Mouse (Mus musculus) liver, embryonic 14.5 days (tissue): ENCODE results near the gene Ralb. TPM values are rescaled to one million over a fixed set of nuclear protein-coding genes. Genes with fewer than 3 reads are reported as not detected.

Experiments
- ATAC-seq: fragments of 200-750 bp; cut with Nextera tagmentation; 2 replicates; pipeline ENCODE4 v1.8.0; 2017; ENCODE audit warnings: moderate number of reproducible peaks, mild to moderate bottlenecking, moderate library complexity; ENCODE audit not compliant: insufficient read depth
- DNase-seq, 3 experiments: peaks; one replicate each; pipeline ENCODE4 v3.0.0-alpha.2; 2012 to 2013; ENCODE audit warnings: low read depth in 3 of 3, low spot score in 3 of 3
- H3K27ac ChIP-seq: fragments of 300-500 bp; sonication (generic); 2 replicates; pipeline ENCODE4 v1.5.1; 2014; ENCODE audit warnings: moderate library complexity, mild to moderate bottlenecking, control low read depth, inconsistent platforms
- H3K27me3 ChIP-seq: fragments of 300-500 bp; sonication (generic); 2 replicates; pipeline ENCODE4 v1.6.1; 2014; ENCODE audit warnings: mild to moderate bottlenecking, low read length, moderate library complexity; ENCODE audit not compliant: control insufficient read depth, insufficient read depth
- H3K36me3 ChIP-seq: fragments of 300-500 bp; sonication (generic); replicated peaks from 2 replicates; pipeline ENCODE4 v1.6.1; 2014; ENCODE audit warnings: low read depth; ENCODE audit not compliant: control insufficient read depth, insufficient read depth
- H3K4me1 ChIP-seq, 2 experiments: fragments of 200-500 bp in 1 of 2; fragments of 300-500 bp in 1 of 2; sonication (generic) in 1 of 2; replicated peaks; 2 replicates each; pipeline ENCODE4 v1.6.1; 2012 to 2014; ENCODE audit warnings: antibody characterized with exemption in 1 of 2, inconsistent platforms in 1 of 2, low read length in 1 of 2; ENCODE audit not compliant: control insufficient read depth in 2 of 2, insufficient read depth in 2 of 2
- H3K4me2 ChIP-seq: fragments of 300-500 bp; sonication (generic); 2 replicates; pipeline ENCODE4 v1.6.1; 2014; ENCODE audit warnings: low read depth, mild to moderate bottlenecking, control low read depth, moderate library complexity
- H3K4me3 ChIP-seq, 2 experiments: fragments of 200-500 bp in 1 of 2; fragments of 300-500 bp in 1 of 2; sonication (generic) in 1 of 2; 2 replicates each; pipeline ENCODE4 v1.5.1; 2012 to 2014; ENCODE audit warnings: low read depth in 2 of 2, low read length in 2 of 2, mild to moderate bottlenecking in 2 of 2, control low read depth in 1 of 2, inconsistent platforms in 1 of 2, moderate library complexity in 1 of 2; ENCODE audit not compliant: insufficient read depth in 1 of 2
- H3K9ac ChIP-seq: fragments of 300-500 bp; sonication (generic); replicated peaks from 2 replicates; pipeline ENCODE4 v1.6.1; 2014; ENCODE audit warnings: mild to moderate bottlenecking, control low read depth, moderate library complexity
- H3K9me3 ChIP-seq: fragments of 300-500 bp; sonication (generic); 2 replicates; pipeline ENCODE4 v1.6.1; 2016; ENCODE audit warnings: low read length, mixed read lengths; ENCODE audit not compliant: control insufficient read depth
- CTCF ChIP-seq: IDR thresholded peaks from 2 replicates; pipeline ENCODE4 v1.5.1; 2016; ENCODE audit warnings: antibody characterized with exemption, low read depth, control low read depth
- EP300 ChIP-seq: IDR thresholded peaks from 2 replicates; pipeline ENCODE4 v1.6.1; 2016; ENCODE audit warnings: antibody characterized with exemption, low read depth
- WGBS: fragments of 180-500 bp; shearing (Covaris S2); extraction: QIAGEN DNeasy Blood & Tissue Kit; methylation state at CpG from one replicate; pipeline ENCODE4 v1.1.7; 2014; ENCODE audit not compliant: insufficient replicate concordance; 5-methylcytosine and 5-hydroxymethylcytosine counted together
- polyA plus RNA-seq, 2 experiments: library from polyadenylated mRNA; depleted of rRNA in 1 of 2; stranded (reverse) in 1 of 2; unstranded in 1 of 2; fragments of >200 nt; fragmentation: Nextera tagmentation in 1 of 2; extraction: Ambion mirVana in 1 of 2; gene quantifications; 2 replicates each; pipeline versions ENCODE4 v1.2.1 to v1.2.3; 2012 to 2014

Ralb gene
- polyA plus RNA-seq, 2 experiments = 11.6 to 25.7 TPM

- TF ChIP-seq CTCF (no peak), EP300 (no peak)
- DNase-seq (no peak), ATAC-seq (0 out of 2 replicates have a peak, but pooled peaks have one; percentile 46)
- H3K27ac ChIP-seq = no peak overlapping the region
- H3K4me1 ChIP-seq = no peaks in the 10 kb centered on the region
- WGBS = 15% methylated on average over 9 of the region's 9 CpGs
- no peaks in the 10 kb centered on the region for H3K36me3 ChIP-seq
- no peak overlapping the region for H3K4me3 ChIP-seq
- H3K9me3 ChIP-seq = no peaks in the 10 kb centered on the region
- H3K27me3 ChIP-seq = peaks cover 3% of the 10 kb centered on the region; the same call in 1 of the 2 replicates
- H3K9ac ChIP-seq = no peak overlapping the region
- H3K4me2 ChIP-seq = no peak overlapping the region
These were observed 5.8 kb upstream of the Ralb start for GRCm38 (mm10) chr1:119510409-119510808.

- DNase-seq = no peak
- no peak overlapping the region for H3K4me3 ChIP-seq
- no peaks in the 10 kb centered on the region for H3K36me3 ChIP-seq
- H3K4me1 ChIP-seq = peaks cover 0 to 5% of the 10 kb centered on the region in 2 experiments; a peak in 2 of 4 replicates
- no peak for ATAC-seq
- no peak overlapping the region for H3K9ac ChIP-seq
- H3K9me3 ChIP-seq = no peaks in the 10 kb centered on the region
- WGBS = 61% methylated on average over 7 of the region's 7 CpGs
- no peak overlapping the region for H3K4me2 ChIP-seq
- TF ChIP-seq CTCF (no peak), EP300 (no peak)
- peaks cover 3% of the 10 kb centered on the region; the same call in 1 of the 2 replicates for H3K27me3 ChIP-seq
- H3K27ac ChIP-seq = no peak overlapping the region
These were observed 4.9 kb upstream of the Ralb start for GRCm38 (mm10) chr1:119509474-119509873.

DNA sequence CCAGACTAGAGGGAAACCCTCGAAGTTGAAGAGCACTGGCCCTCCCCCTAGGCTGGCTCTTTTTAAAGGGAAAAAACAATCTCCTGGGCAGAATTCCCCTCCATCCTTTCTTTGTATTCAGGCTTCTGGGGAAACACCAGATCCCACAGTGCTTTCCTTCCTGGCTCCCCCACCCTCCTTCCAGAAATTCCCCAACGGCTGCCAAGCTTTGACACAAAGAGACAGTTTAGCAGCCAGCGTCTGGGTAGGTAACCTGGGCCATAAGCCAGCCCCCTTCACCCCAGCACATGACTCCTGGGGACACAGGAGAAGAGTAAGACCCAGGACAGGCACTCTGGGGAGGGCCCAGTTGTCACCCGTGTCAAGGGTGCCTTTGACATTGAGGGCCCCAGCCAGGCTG is 4.0 kb upstream of the Ralb start:
- Histone ChIP-seq H3K9ac (no peak overlapping the region), H3K4me3 (no peak overlapping the region), H3K4me2 (no peak overlapping the region), H3K27ac (no peak overlapping the region), H3K9me3 (no peaks in the 10 kb centered on the region), H3K36me3 (no peaks in the 10 kb centered on the region), H3K4me1 (peaks cover 0 to 7% of the 10 kb centered on the region in 2 experiments; a peak in 2 of 4 replicates), H3K27me3 (peaks cover 3% of the 10 kb centered on the region; the same call in 1 of the 2 replicates)
- WGBS = 31% methylated on average over 4 of the region's 4 CpGs
- ATAC-seq (no peak), DNase-seq (no peak)
- TF ChIP-seq CTCF = no peak
- no peak for TF ChIP-seq EP300

- Histone ChIP-seq H3K9ac (no peak overlapping the region), H3K36me3 (no peaks in the 10 kb centered on the region), H3K9me3 (no peaks in the 10 kb centered on the region), H3K4me3 (no peak overlapping the region), H3K4me2 (no peak overlapping the region), H3K4me1 (peaks cover 6 to 22% of the 10 kb centered on the region in 2 experiments; a peak in 3 of 4 replicates), H3K27ac (no peak overlapping the region), H3K27me3 (peaks cover 3% of the 10 kb centered on the region; the same call in 1 of the 2 replicates)
- ATAC-seq (no peak), DNase-seq (no peak)
- TF ChIP-seq EP300 = no peak
- TF ChIP-seq CTCF = no peak
- WGBS = 76% methylated on average over 3 of the region's 3 CpGs
These were observed 1.4 kb upstream of the Ralb start for GRCm38 (mm10) chr1:119505951-119506350.

DNA sequence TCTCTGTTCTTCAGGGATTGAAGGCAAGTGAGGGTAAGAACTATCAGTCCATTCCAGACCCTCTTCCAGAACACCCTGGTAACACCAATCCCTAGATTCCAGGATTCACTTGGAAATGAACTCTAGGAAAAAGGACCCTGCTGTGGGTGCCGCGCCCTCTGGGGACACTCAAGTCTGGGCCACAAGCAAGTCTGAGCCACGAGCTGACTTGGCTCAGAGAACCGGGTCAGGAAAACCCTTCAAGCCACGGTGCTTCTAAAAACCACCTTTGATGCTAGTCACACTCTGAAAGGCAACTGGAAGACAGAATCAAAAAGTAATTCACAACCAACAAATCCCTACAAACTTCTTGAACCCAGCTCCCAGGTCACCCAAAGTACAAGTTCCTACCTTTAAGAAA is 786 bp downstream of the Ralb start:
- peak overlapping the region; percentile 14 for H3K9ac ChIP-seq
- peaks cover 6 to 28% of the 10 kb centered on the region in 2 experiments; a peak in 3 of 4 replicates for H3K4me1 ChIP-seq
- H3K9me3 ChIP-seq = no peaks in the 10 kb centered on the region
- no peak for TF ChIP-seq EP300
- TF ChIP-seq CTCF = no peak
- H3K27ac ChIP-seq = no peak overlapping the region
- H3K4me3 ChIP-seq = peak overlapping the region; percentile 65 to 70
- no peaks in the 10 kb centered on the region for H3K36me3 ChIP-seq
- no peaks in the 10 kb centered on the region for H3K27me3 ChIP-seq
- WGBS = 17% methylated on average over 5 of the region's 5 CpGs
- DNase-seq = no peak
- H3K4me2 ChIP-seq = peak overlapping the region; percentile 71
- ATAC-seq = no peak
